Mouse (Mus musculus): ENCODE measurements around the gene Ubl5.

DNA sequence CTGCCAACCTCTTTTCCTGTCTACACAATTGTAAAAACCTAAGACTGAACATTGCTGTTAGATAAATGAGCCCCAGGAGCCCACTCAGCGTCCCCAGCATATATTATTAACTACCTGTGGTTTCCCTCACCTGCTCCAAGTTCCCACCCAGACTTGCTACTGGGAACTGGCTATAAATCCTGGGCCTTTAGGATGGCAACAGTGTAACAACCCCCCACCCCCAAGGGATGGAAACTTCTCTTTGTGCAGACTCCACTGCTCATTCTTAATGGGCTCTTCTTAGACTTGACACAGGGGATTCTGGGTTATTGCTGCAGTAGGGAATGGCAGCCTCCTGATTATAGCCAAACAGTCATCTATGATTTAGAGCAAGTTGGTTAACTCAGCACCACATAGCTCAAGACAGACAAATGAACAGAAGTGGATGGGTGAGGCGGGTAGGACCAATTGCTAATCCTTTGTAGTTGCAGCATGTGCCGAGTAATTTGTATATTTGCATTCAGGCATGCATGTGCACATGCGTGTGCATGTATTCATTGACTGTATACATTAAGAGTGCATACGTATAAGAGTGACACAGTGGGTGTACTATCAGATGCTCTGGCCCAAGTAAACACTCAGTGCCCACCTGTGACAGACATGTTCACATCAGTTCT is 22.4 kb downstream of the Ubl5 start:
- TF ChIP-seq CTCF (IDR thresholded peaks at IDR 0.05; ENCODE audit: borderline replicate concordance, extremely low read depth, insufficient read depth, insufficient read length) (no peak), POLR2A (IDR thresholded peaks at IDR 0.05; ENCODE audit: borderline replicate concordance, extremely low read depth, insufficient read depth, insufficient read length, poor library complexity, severe bottlenecking) (no peak)
